Mouse (Mus musculus): ENCODE measurements around the gene Nedd1. TPM values are rescaled to one million over a fixed set of nuclear protein-coding genes. Genes with fewer than 3 reads are reported as not detected.

The Nedd1 gene
- polyA plus RNA-seq (2016; fragmentation: Nextera tagmentation; extraction: Ambion mirVana) = 46.5 and 51.7 TPM in 2 replicates

GRCm38 (mm10) chr10:92721771-92722619, at the start of gene Nedd1:
TSS of gene Nedd1 (minus strand) at chr10:92722420.
- no peaks in the 10 kb centered on the region for H3K36me3 ChIP-seq
- peak within 1 kb of the TSS; percentile 74 for H3K4me2 ChIP-seq (replicated peaks)
- no peaks in the 10 kb centered on the region for H3K9me3 ChIP-seq
- peak within 1 kb of the TSS; percentile 86 for H3K9ac ChIP-seq
- 0 out of 2 replicates have a peak, but pooled peaks cover 3% of the 10 kb centered on the region for H3K4me1 ChIP-seq
- peak; percentile 97 for ATAC-seq (ENCODE audit: insufficient number of reproducible peaks, insufficient read depth, low FRiP score, low TSS enrichment)
- no peaks in the 10 kb centered on the region for H3K27me3 ChIP-seq
- under 1% methylated on average over 57 of the region's 57 CpGs for WGBS
- peak within 1 kb of the TSS; percentile 73 for H3K4me3 ChIP-seq
- peak within 1 kb of the TSS; percentile 84 for H3K27ac ChIP-seq

GRCm38 (mm10) chr10:92754359-92754758, 32.1 kb upstream of the Nedd1 start:
- Histone ChIP-seq H3K36me3 (no peaks in the 10 kb centered on the region), H3K4me2 (replicated peaks) (no peak overlapping the region), H3K9ac (no peak overlapping the region), H3K27ac (no peak overlapping the region), H3K27me3 (no peaks in the 10 kb centered on the region), H3K9me3 (no peaks in the 10 kb centered on the region), H3K4me1 (no peaks in the 10 kb centered on the region), H3K4me3 (no peak overlapping the region)
- no peak for ATAC-seq (ENCODE audit: insufficient number of reproducible peaks, insufficient read depth, low FRiP score, low TSS enrichment)
- 86% methylated on average over 5 of the region's 5 CpGs for WGBS

GRCm38 (mm10) chr10:92730339-92730738, 8.1 kb upstream of the Nedd1 start:
- no peaks in the 10 kb centered on the region for H3K27me3 ChIP-seq
- no peak overlapping the region for H3K27ac ChIP-seq
- no peak for ATAC-seq (ENCODE audit: insufficient number of reproducible peaks, insufficient read depth, low FRiP score, low TSS enrichment)
- H3K9ac ChIP-seq = no peak overlapping the region
- no peak overlapping the region for H3K4me3 ChIP-seq
- WGBS = 92% methylated on average over 3 of the region's 3 CpGs
- no peaks in the 10 kb centered on the region for H3K36me3 ChIP-seq
- no peak overlapping the region for H3K4me2 ChIP-seq (replicated peaks)
- no peaks in the 10 kb centered on the region for H3K4me1 ChIP-seq
- H3K9me3 ChIP-seq = no peaks in the 10 kb centered on the region

GRCm38 (mm10) chr10:92728723-92729122, 6.5 kb upstream of the Nedd1 start:
- H3K4me3 ChIP-seq = no peak overlapping the region
- H3K9ac ChIP-seq = no peak overlapping the region
- 81% methylated on average over 3 of the region's 3 CpGs for whole genome bisulfite sequencing
- no peaks in the 10 kb centered on the region for H3K36me3 ChIP-seq
- no peaks in the 10 kb centered on the region for H3K4me1 ChIP-seq
- no peaks in the 10 kb centered on the region for H3K9me3 ChIP-seq
- no peak overlapping the region for H3K27ac ChIP-seq
- H3K4me2 ChIP-seq (replicated peaks) = no peak overlapping the region
- H3K27me3 ChIP-seq = no peaks in the 10 kb centered on the region
- ATAC-seq (ENCODE audit: insufficient number of reproducible peaks, insufficient read depth, low FRiP score, low TSS enrichment) = no peak

- Histone ChIP-seq H3K9me3 (no peaks in the 10 kb centered on the region), H3K36me3 (no peaks in the 10 kb centered on the region), H3K4me2 (replicated peaks) (peak overlapping the region; percentile 74), H3K4me1 (0 out of 2 replicates have a peak, but pooled peaks cover 3% of the 10 kb centered on the region), H3K4me3 (peak overlapping the region; percentile 73), H3K27me3 (no peaks in the 10 kb centered on the region), H3K27ac (peak overlapping the region; percentile 84), H3K9ac (peak overlapping the region; percentile 86)
- WGBS = 43% methylated on average over 5 of the region's 5 CpGs
- no peak; the same call in 1 of the 2 replicates for ATAC-seq (ENCODE audit: insufficient number of reproducible peaks, insufficient read depth, low FRiP score, low TSS enrichment)
These were observed 384 bp upstream of the Nedd1 start for GRCm38 (mm10) chr10:92722620-92722988.

- no peak overlapping the region for H3K4me3 ChIP-seq
- H3K9ac ChIP-seq = no peak overlapping the region
- H3K27ac ChIP-seq = no peak overlapping the region
- H3K4me1 ChIP-seq = no peaks in the 10 kb centered on the region
- H3K9me3 ChIP-seq = no peaks in the 10 kb centered on the region
- H3K4me2 ChIP-seq (replicated peaks) = no peak overlapping the region
- no peaks in the 10 kb centered on the region for H3K27me3 ChIP-seq
- WGBS = 50% methylated on average over 6 of the region's 6 CpGs
- ATAC-seq (ENCODE audit: insufficient number of reproducible peaks, insufficient read depth, low FRiP score, low TSS enrichment) = no peak
- H3K36me3 ChIP-seq = peaks cover 40% of the 10 kb centered on the region
These were observed 23.2 kb downstream of the Nedd1 start for GRCm38 (mm10) chr10:92699032-92699431.

GRCm38 (mm10) chr10:92675056-92675455, 47.2 kb downstream of the Nedd1 start:
- 91% methylated on average over 4 of the region's 4 CpGs for WGBS
- H3K4me2 ChIP-seq (replicated peaks) = no peak overlapping the region

GRCm38 (mm10) chr10:92671906-92672305, 50.3 kb downstream of the Nedd1 start:
- Histone ChIP-seq H3K9ac (no peak overlapping the region), H3K4me1 (no peaks in the 10 kb centered on the region), H3K27ac (no peak overlapping the region), H3K27me3 (no peaks in the 10 kb centered on the region), H3K4me3 (no peak overlapping the region), H3K9me3 (no peaks in the 10 kb centered on the region), H3K4me2 (replicated peaks) (no peak overlapping the region), H3K36me3 (no peaks in the 10 kb centered on the region)
- 89% methylated on average over 4 of the region's 4 CpGs for WGBS
- ATAC-seq (ENCODE audit: insufficient number of reproducible peaks, insufficient read depth, low FRiP score, low TSS enrichment) = no peak

More at GRCm38 (mm10) chr10:92675056-92675455, 47.2 kb downstream of the Nedd1 start:
- no peaks in the 10 kb centered on the region for H3K9me3 ChIP-seq
- H3K36me3 ChIP-seq = no peaks in the 10 kb centered on the region
- H3K4me1 ChIP-seq = no peaks in the 10 kb centered on the region
- no peak for ATAC-seq (ENCODE audit: insufficient number of reproducible peaks, insufficient read depth, low FRiP score, low TSS enrichment)
- no peak overlapping the region for H3K27ac ChIP-seq
- H3K9ac ChIP-seq = no peak overlapping the region
- no peak overlapping the region for H3K4me3 ChIP-seq
- H3K27me3 ChIP-seq = no peaks in the 10 kb centered on the region

- H3K4me3 ChIP-seq = no peak overlapping the region
- no peaks in the 10 kb centered on the region for H3K4me1 ChIP-seq
- H3K27me3 ChIP-seq = no peaks in the 10 kb centered on the region
- no peaks in the 10 kb centered on the region for H3K36me3 ChIP-seq
- H3K9me3 ChIP-seq = no peaks in the 10 kb centered on the region
- H3K9ac ChIP-seq = no peak overlapping the region
- ATAC-seq (ENCODE audit: insufficient number of reproducible peaks, insufficient read depth, low FRiP score, low TSS enrichment) = no peak
- H3K4me2 ChIP-seq (replicated peaks) = no peak overlapping the region
- H3K27ac ChIP-seq = no peak overlapping the region
- WGBS = 91% methylated on average over 5 of the region's 5 CpGs
These were observed 56.9 kb downstream of the Nedd1 start for GRCm38 (mm10) chr10:92665287-92665686.

- 59% methylated on average over 4 of the region's 4 CpGs for WGBS
- no peak for ATAC-seq (ENCODE audit: insufficient number of reproducible peaks, insufficient read depth, low FRiP score, low TSS enrichment)
These were observed 69.0 kb downstream of the Nedd1 start for GRCm38 (mm10) chr10:92653266-92653665.

GRCm38 (mm10) chr10:92652399-92652920, 69.8 kb downstream of the Nedd1 start:
- H3K27ac ChIP-seq = no peak overlapping the region
- no peaks in the 10 kb centered on the region for H3K27me3 ChIP-seq
- no peaks in the 10 kb centered on the region for H3K4me1 ChIP-seq
- no peaks in the 10 kb centered on the region for H3K36me3 ChIP-seq
- no peak for ATAC-seq (ENCODE audit: insufficient number of reproducible peaks, insufficient read depth, low FRiP score, low TSS enrichment)
- H3K9ac ChIP-seq = no peak overlapping the region
- 38% methylated on average over 3 of the region's 3 CpGs for WGBS
- no peak overlapping the region for H3K4me3 ChIP-seq
- H3K4me2 ChIP-seq (replicated peaks) = no peak overlapping the region
- H3K9me3 ChIP-seq = no peaks in the 10 kb centered on the region

More at GRCm38 (mm10) chr10:92653266-92653665, 69.0 kb downstream of the Nedd1 start:
- Histone ChIP-seq H3K27me3 (no peaks in the 10 kb centered on the region), H3K36me3 (no peaks in the 10 kb centered on the region), H3K4me1 (no peaks in the 10 kb centered on the region), H3K9me3 (no peaks in the 10 kb centered on the region), H3K4me2 (replicated peaks) (no peak overlapping the region), H3K4me3 (no peak overlapping the region), H3K27ac (no peak overlapping the region), H3K9ac (no peak overlapping the region)

- Histone ChIP-seq H3K27me3 (no peaks in the 10 kb centered on the region), H3K9ac (no peak overlapping the region), H3K9me3 (no peaks in the 10 kb centered on the region), H3K4me1 (no peaks in the 10 kb centered on the region), H3K4me3 (no peak overlapping the region), H3K27ac (no peak overlapping the region), H3K36me3 (no peaks in the 10 kb centered on the region), H3K4me2 (replicated peaks) (no peak overlapping the region)
- ATAC-seq (ENCODE audit: insufficient number of reproducible peaks, insufficient read depth, low FRiP score, low TSS enrichment) = no peak
- 88% methylated on average over 3 of the region's 3 CpGs for WGBS
These were observed 71.0 kb downstream of the Nedd1 start for GRCm38 (mm10) chr10:92651266-92651665.
